Mouse (Mus musculus) adrenal gland, postnatal 10 days (tissue): Measurements from ENCODE around the gene Cbr2. TPM values are rescaled to one million over a fixed set of nuclear protein-coding genes. Genes with fewer than 3 reads are reported as not detected.

Experiments
- total RNA-seq, 2 experiments: library from RNA; stranded (reverse); gene quantifications; 2 replicates each; pipeline ENCODE4 v1.2.3; 2021

Gene Cbr2
- total RNA-seq, 2 experiments from 2014 or later, result 9.2 to 17.6 TPM

Other genes with a start within 250 kb of the Cbr2 start
- gene Mrpl12, start 247.5 kb downstream of the Cbr2 start, total RNA-seq, result 100 to 1,000 TPM; 179 to 189 TPM
- 10 to 100 TPM; 58.5 to 60.9 TPM for gene Slc25a10, start 240.3 kb downstream of the Cbr2 start, total RNA-seq
- gene Gcgr, start 201.4 kb downstream of the Cbr2 start, total RNA-seq, result 10 to 100 TPM in 1 of 2 experiments, 1 to 10 TPM in 1; 9.6 to 15.7 TPM
- 10 to 100 TPM; 60.0 to 62.2 TPM for gene Mcrip1, start 182.4 kb downstream of the Cbr2 start, total RNA-seq
- 10 to 100 TPM in 1 of 2 experiments, 1 to 10 TPM in 1; 7.1 to 21.8 TPM for gene Ppp1r27, start 181.0 kb downstream of the Cbr2 start, total RNA-seq
- gene P4hb, start 158.9 kb downstream of the Cbr2 start, total RNA-seq, result 100 to 1,000 TPM; 424 to 571 TPM
- gene Arhgdia, start 150.5 kb downstream of the Cbr2 start, total RNA-seq, result 100 to 1,000 TPM; 281 to 286 TPM
- 100 to 1,000 TPM; 112 to 114 TPM for gene Alyref, start 133.7 kb downstream of the Cbr2 start, total RNA-seq
- gene Anapc11, start 133.7 kb downstream of the Cbr2 start, total RNA-seq, result 10 to 100 TPM; 73.1 to 86.4 TPM
- gene Npb, start 123.6 kb downstream of the Cbr2 start, total RNA-seq, result 1 to 10 TPM; 1.0 to 1.3 TPM
- gene Pcyt2, start 114.2 kb downstream of the Cbr2 start, total RNA-seq, result 100 to 1,000 TPM; 144 to 150 TPM
- gene Sirt7, start 106.9 kb downstream of the Cbr2 start, total RNA-seq, result 10 to 100 TPM; 33.2 to 40.3 TPM
- gene Mafg, start 98.5 kb downstream of the Cbr2 start, total RNA-seq, result 10 to 100 TPM; 41.1 to 46.5 TPM
- 1 to 10 TPM; 5.1 to 5.2 TPM for gene Pycr1, start 88.3 kb downstream of the Cbr2 start, total RNA-seq
- 1 to 10 TPM; 3.2 to 7.6 TPM for gene Myadml2, start 84.0 kb downstream of the Cbr2 start, total RNA-seq
- 10 to 100 TPM; 12.4 to 13.3 TPM for gene Notum, start 70.9 kb downstream of the Cbr2 start, total RNA-seq
- 10 to 100 TPM; 67.9 to 81.5 TPM for gene Aspscr1, start 59.1 kb downstream of the Cbr2 start, total RNA-seq
- 10 to 100 TPM; 47.6 to 51.3 TPM for gene Cenpx, start 18.4 kb downstream of the Cbr2 start, total RNA-seq
- gene Lrrc45, start 18.2 kb downstream of the Cbr2 start, total RNA-seq, result 10 to 100 TPM; 20.0 to 27.4 TPM
- 1 to 10 TPM; 3.8 to 9.5 TPM for gene Rac3, start 10.6 kb downstream of the Cbr2 start, total RNA-seq
- 10 to 100 TPM; 33.0 to 37.3 TPM for gene Dcxr, start 4.8 kb downstream of the Cbr2 start, total RNA-seq
- gene Hmga1b, start 30.7 kb upstream of the Cbr2 start, total RNA-seq, result 10 to 100 TPM; 23.9 to 46.6 TPM
- 10 to 100 TPM; 15.9 to 20.6 TPM for gene Rfng, start 52.1 kb upstream of the Cbr2 start, total RNA-seq
- gene Gps1, start 52.2 kb upstream of the Cbr2 start, total RNA-seq, result 10 to 100 TPM; 84.2 to 89.3 TPM
- gene Dus1l, start 64.3 kb upstream of the Cbr2 start, total RNA-seq, result 10 to 100 TPM; 61.2 to 64.3 TPM
- gene Fasn, start 92.4 kb upstream of the Cbr2 start, total RNA-seq, result 100 to 1,000 TPM in 1 of 2 experiments, 10 to 100 TPM in 1; 93.1 to 104 TPM
- 10 to 100 TPM in 1 of 2 experiments, 1 to 10 TPM in 1; 8.4 to 10.8 TPM for gene Ccdc57, start 200.8 kb upstream of the Cbr2 start, total RNA-seq
- 10 to 100 TPM; 10.4 to 11.6 TPM for gene Slc16a3, start 216.4 kb upstream of the Cbr2 start, total RNA-seq